Mouse (Mus musculus): ENCODE results near the gene Nrn1l.

Gene Nrn1l

GRCm38 (mm10) chr8:105893339-105893738 lies at the start of gene Nrn1l:
Nrn1l (plus strand) TSS chr8:105893567.
- DNase-seq: peak; percentile 90

GRCm38 (mm10) chr8:105846678-105847077 lies 46.7 kb upstream of the Nrn1l start:
- no peak for DNase-seq

- no peak for DNase-seq
Observed at GRCm38 (mm10) chr8:105850014-105850413, 43.4 kb upstream of the Nrn1l start.

- DNase-seq: no peak
Observed at GRCm38 (mm10) chr8:105850611-105851010, 42.8 kb upstream of the Nrn1l start.

- peak; percentile 91 for DNase-seq
Observed at GRCm38 (mm10) chr8:105851651-105852143, 41.7 kb upstream of the Nrn1l start.

GRCm38 (mm10) chr8:105852146-105852729 lies 41.1 kb upstream of the Nrn1l start:
- DNase-seq: no peak

GRCm38 (mm10) chr8:105853178-105853577 lies 40.2 kb upstream of the Nrn1l start, which contains the start of gene Cenpt:
Cenpt (minus strand) TSS chr8:105853278.
- no peak for DNase-seq

GRCm38 (mm10) chr8:105854303-105854702 lies 39.1 kb upstream of the Nrn1l start:
- DNase-seq: no peak

GRCm38 (mm10) chr8:105854715-105855216 lies 38.6 kb upstream of the Nrn1l start, which contains the start of gene Thap11:
Thap11 (plus strand) TSS chr8:105855132.
- DNase-seq: peak; percentile 89

GRCm38 (mm10) chr8:105855248-105856167 lies 37.9 kb upstream of the Nrn1l start:
- DNase-seq: peak; percentile 40

- no peak for DNase-seq
Observed at GRCm38 (mm10) chr8:105856168-105856835, 37.1 kb upstream of the Nrn1l start.

- DNase-seq: no peak
Observed at GRCm38 (mm10) chr8:105858495-105858894, 34.9 kb upstream of the Nrn1l start.

- DNase-seq: no peak
Observed at GRCm38 (mm10) chr8:105859314-105859713, 34.1 kb upstream of the Nrn1l start.

- peak; percentile 97 for DNase-seq
Observed at GRCm38 (mm10) chr8:105860143-105860981, 33.0 kb upstream of the Nrn1l start, which contains the start of gene Nutf2. Nutf2 (plus strand) TSS chr8:105860580.

- DNase-seq: no peak
Observed at GRCm38 (mm10) chr8:105861951-105862350, 31.4 kb upstream of the Nrn1l start.

GRCm38 (mm10) chr8:105866364-105867029 lies 26.9 kb upstream of the Nrn1l start:
- no peak for DNase-seq

GRCm38 (mm10) chr8:105874301-105874700 lies 19.1 kb upstream of the Nrn1l start:
- no peak for DNase-seq

- DNase-seq: peak; percentile 72
Observed at GRCm38 (mm10) chr8:105880754-105881520, 12.4 kb upstream of the Nrn1l start, which contains the start of gene Edc4. Edc4 (plus strand) TSS chr8:105880881.

- DNase-seq: no peak
Observed at GRCm38 (mm10) chr8:105889756-105890465, 3.5 kb upstream of the Nrn1l start.

- peak; percentile 83 for DNase-seq
Observed at GRCm38 (mm10) chr8:105890870-105891269, 2.5 kb upstream of the Nrn1l start.
